In genomic region chr17:46857903-46858748, GRCm38 (mm10) we compare ENCODE assay signal across 8 mouse cellular contexts. TPM values are rescaled to one million over a fixed set of nuclear protein-coding genes. Genes with fewer than 3 reads are reported as not detected.
DNase-seq lines count a peak whose midpoint lies in the region; ATAC-seq and TF ChIP-seq lines count a peak whose summit lies in the region.

Gene Bicral (minus strand): TSS chr17:46858482.

- peak within 1 kb of the TSS; percentile 100 for H3K27ac ChIP-seq in embryonic facial prominence, embryonic 13.5 days
- H3K27ac ChIP-seq in liver, embryonic 11.5 days (ENCODE audit: low read depth, low read length): peak within 1 kb of the TSS; percentile 100

- peaks cover 20% of the 10 kb centered on the region for H3K4me1 ChIP-seq in embryonic facial prominence, embryonic 13.5 days
- peaks cover 22% of the 10 kb centered on the region for H3K4me1 ChIP-seq in liver, embryonic 11.5 days (replicated peaks; ENCODE audit: control insufficient read depth, insufficient read depth, low read length)

- H3ac ChIP-seq in myocyte (ENCODE audit: control insufficient read depth, insufficient read length): peak within 1 kb of the TSS; percentile 98

- under 1% methylated on average over 53 of the region's 65 CpGs for WGBS in embryonic facial prominence, embryonic 13.5 days
- under 1% methylated on average over 56 of the region's 65 CpGs for WGBS in liver, embryonic 11.5 days

- peak within 1 kb of the TSS; percentile 67 for H3K4me2 ChIP-seq in embryonic facial prominence, embryonic 13.5 days
- H3K4me2 ChIP-seq in liver, embryonic 11.5 days: peak within 1 kb of the TSS; percentile 72
- H3K4me2 ChIP-seq in myocyte (ENCODE audit: low read depth): peak within 1 kb of the TSS; percentile 69

- peak within 1 kb of the TSS; percentile 100 for H3K9ac ChIP-seq in embryonic facial prominence, embryonic 13.5 days
- H3K9ac ChIP-seq in liver, embryonic 11.5 days (ENCODE audit: low read depth, low read length): peak within 1 kb of the TSS; percentile 99

- H3K4me3 ChIP-seq in embryonic facial prominence, embryonic 13.5 days: peak within 1 kb of the TSS; percentile 92
- peak within 1 kb of the TSS; percentile 96 for H3K4me3 ChIP-seq in liver, embryonic 11.5 days (ENCODE audit: low read depth, low read length)
- H3K4me3 ChIP-seq in myocyte: peak within 1 kb of the TSS; percentile 85

- DNase-seq in B cell, adult 2 months: peak; percentile 91
- DNase-seq in adrenal gland, postnatal 14 days: peak; percentile 87
- DNase-seq in heart, adult 9 months (ENCODE audit: low spot score in 2 of 2): peak; percentile 71 to 73
- DNase-seq in kidney, adult 9 months: peak; percentile 76
- DNase-seq in liver, embryonic 11.5 days (ENCODE audit: low spot score): peak; percentile 78
- DNase-seq in spleen, postnatal 4 days (ENCODE audit: low spot score in 2 of 2): peak; percentile 79 to 90

- H3K9me3 ChIP-seq in embryonic facial prominence, embryonic 13.5 days: no peaks in the 10 kb centered on the region
- no peaks in the 10 kb centered on the region for H3K9me3 ChIP-seq in liver, embryonic 11.5 days (ENCODE audit: control insufficient read depth, low read length)

- no peaks in the 10 kb centered on the region for H3K36me3 ChIP-seq in embryonic facial prominence, embryonic 13.5 days
- H3K36me3 ChIP-seq in liver, embryonic 11.5 days (ENCODE audit: control insufficient read depth, insufficient read depth, low read length): no peaks in the 10 kb centered on the region
- no peaks in the 10 kb centered on the region for H3K36me3 ChIP-seq in myocyte (ENCODE audit: control insufficient read depth, insufficient read depth)

- ATAC-seq in embryonic facial prominence, embryonic 13.5 days (ENCODE audit: insufficient number of reproducible peaks, insufficient read depth, low FRiP score, low TSS enrichment, low read depth): peak; percentile 64
- ATAC-seq in liver, embryonic 11.5 days (replicated peaks; ENCODE audit: low FRiP score): peak; percentile 36; the same call in 1 of the 2 replicates

- TF ChIP-seq POLR2A in myocyte (IDR thresholded peaks at IDR 0.05; ENCODE audit: insufficient read length, low read depth): peak; percentile 13

- H3K27me3 ChIP-seq in embryonic facial prominence, embryonic 13.5 days: no peaks in the 10 kb centered on the region
- no peaks in the 10 kb centered on the region for H3K27me3 ChIP-seq in liver, embryonic 11.5 days (replicated peaks; ENCODE audit: control insufficient read depth, insufficient read depth, low read length)
- no peaks in the 10 kb centered on the region for H3K27me3 ChIP-seq in myocyte (ENCODE audit: control insufficient read depth, insufficient read depth, insufficient read length)

- peaks cover 32% of the 10 kb centered on the region for H3K79me2 ChIP-seq in myocyte (ENCODE audit: control insufficient read depth, insufficient read depth)

TF ChIP-seq in myocyte, 11 proteins besides CTCF, POLR2A, EP300 and RAD21:
- TF ChIP-seq POLR2AphosphoS2 (IDR thresholded peaks at IDR 0.05; ENCODE audit: insufficient read length, low read depth) (peak; percentile 12), CEBPB (IDR thresholded peaks at IDR 0.05; ENCODE audit: insufficient read depth, poor library complexity, severe bottlenecking) (no peak), USF1 (IDR thresholded peaks at IDR 0.05; ENCODE audit: low read depth) (no peak)

RNA-seq across cellular contexts. Expression of gene Bicral, which starts in this region (rescaled TPM):
- 19.4 and 20.1 TPM in 2 replicates for total RNA-seq in adrenal gland, postnatal 14 days (2021)
- polyA plus RNA-seq in embryonic facial prominence, embryonic 13.5 days (2015; fragmentation: Nextera tagmentation; extraction: Ambion mirVana): 4.4 and 5.0 TPM in 2 replicates
- 6.3 and 7.4 TPM in 2 replicates for polyA plus RNA-seq in liver, embryonic 11.5 days (2014; fragmentation: Nextera tagmentation; extraction: Ambion mirVana)
- 5.1 TPM for polyA plus RNA-seq in myocyte (2012; fragmentation: generic; extraction: Trizol)

Comparison
In these comparisons a context has a peak if more than half of its experiments do, and no peak if none do; other contexts are left out.
1. Peak in every context shown above with its lines: DNase-seq, ATAC-seq, H3K4me3 ChIP-seq and H3K27ac ChIP-seq.